Mouse (Mus musculus): ENCODE results near the gene Ppp1r16b. TPM values are rescaled to one million over a fixed set of nuclear protein-coding genes. Genes with fewer than 3 reads are reported as not detected.
A peak's percentile ranks its signal among the peaks of the same experiment; 100 is the strongest.

The Ppp1r16b gene
- polyA plus RNA-seq, 1 experiment from 2014 or later: 4.0 TPM

DNA sequence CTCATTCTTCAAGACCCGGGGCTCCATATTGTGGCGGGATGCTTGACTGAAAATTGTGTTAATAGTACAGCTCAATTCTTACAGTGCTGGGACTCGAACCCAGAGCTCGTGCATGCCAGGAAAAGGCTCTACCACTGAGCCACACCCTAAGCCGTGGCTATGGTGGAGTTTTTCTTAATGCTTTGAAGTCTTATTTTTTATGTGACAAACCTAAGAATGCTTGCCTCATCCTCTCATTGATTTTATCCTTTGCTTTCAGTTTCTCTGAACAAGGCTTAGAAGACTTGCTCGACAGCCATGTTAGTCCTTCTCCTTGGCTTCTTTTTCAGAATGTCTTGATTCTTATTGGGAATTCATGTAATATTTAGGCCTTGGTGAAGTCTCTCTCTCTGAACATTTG lies 40.3 kb downstream of the Ppp1r16b start:
- no peak overlapping the region for H3K4me2 ChIP-seq (ENCODE audit: low read depth)
- H3K4me3 ChIP-seq (ENCODE audit: low read depth, low read length): no peak overlapping the region
- H3K9ac ChIP-seq (ENCODE audit: low read length): no peak overlapping the region
- H3K9me3 ChIP-seq (ENCODE audit: control insufficient read depth, low read length): no peaks in the 10 kb centered on the region
- H3K27ac ChIP-seq (ENCODE audit: low read depth, low read length): no peak overlapping the region
- ATAC-seq (ENCODE audit: insufficient read depth, low FRiP score, low TSS enrichment): no peak
- H3K27me3 ChIP-seq (ENCODE audit: control insufficient read depth, insufficient read depth, low read length): no peaks in the 10 kb centered on the region
- no peak for DNase-seq (ENCODE audit: low spot score)
- no peaks in the 10 kb centered on the region for H3K36me3 ChIP-seq (ENCODE audit: control insufficient read depth, insufficient read depth, low read length)
- H3K4me1 ChIP-seq (ENCODE audit: control insufficient read depth, insufficient read depth, low read length): no peaks in the 10 kb centered on the region
- 89% methylated on average over 6 of the region's 6 CpGs for WGBS

DNA sequence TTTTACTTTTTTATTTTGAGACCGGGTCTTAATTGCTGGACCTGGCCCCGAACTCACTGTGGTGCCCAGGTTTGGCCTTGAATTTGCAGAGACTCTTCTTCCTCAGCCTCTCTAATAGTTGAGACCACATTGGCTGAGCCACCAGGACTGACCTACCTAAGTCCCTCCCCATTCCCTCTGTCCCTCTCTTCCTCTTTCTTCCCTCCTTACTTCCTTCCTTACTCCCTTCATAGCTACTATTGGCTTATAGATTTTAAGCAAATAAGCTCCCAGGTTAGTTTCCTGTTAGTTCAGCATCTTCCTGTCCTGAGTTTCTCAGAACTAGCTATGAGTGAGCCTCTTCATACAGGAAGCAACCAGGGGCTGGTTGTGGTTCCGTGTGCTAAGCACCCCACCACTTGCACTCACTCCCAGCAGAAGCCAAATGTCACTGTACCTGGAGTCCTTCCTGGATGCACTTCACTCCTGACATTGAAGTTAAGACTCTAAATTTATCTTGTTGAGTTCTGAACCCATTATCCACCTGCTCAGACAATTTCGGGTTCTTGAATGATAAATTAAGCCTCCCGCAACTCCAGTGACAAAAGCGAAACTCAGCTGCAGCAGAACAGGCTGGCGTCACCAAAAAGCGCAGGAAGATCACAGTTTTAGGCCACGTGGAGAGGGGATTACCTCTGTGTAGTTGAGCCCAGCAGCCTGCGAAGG lies 41.7 kb downstream of the Ppp1r16b start:
- H3K36me3 ChIP-seq (ENCODE audit: control insufficient read depth, insufficient read depth, low read length): no peaks in the 10 kb centered on the region
- H3K27ac ChIP-seq (ENCODE audit: low read depth, low read length): no peak overlapping the region
- no peaks in the 10 kb centered on the region for H3K9me3 ChIP-seq (ENCODE audit: control insufficient read depth, low read length)
- no peak overlapping the region for H3K4me3 ChIP-seq (ENCODE audit: low read depth, low read length)
- no peaks in the 10 kb centered on the region for H3K27me3 ChIP-seq (ENCODE audit: control insufficient read depth, insufficient read depth, low read length)
- H3K9ac ChIP-seq (ENCODE audit: low read length): no peak overlapping the region
- no peak for DNase-seq (ENCODE audit: low spot score)
- ATAC-seq (ENCODE audit: insufficient read depth, low FRiP score, low TSS enrichment): no peak
- no peak overlapping the region for H3K4me2 ChIP-seq (ENCODE audit: low read depth)
- no peaks in the 10 kb centered on the region for H3K4me1 ChIP-seq (ENCODE audit: control insufficient read depth, insufficient read depth, low read length)
- WGBS: 90% methylated on average over 10 of the region's 10 CpGs

DNA sequence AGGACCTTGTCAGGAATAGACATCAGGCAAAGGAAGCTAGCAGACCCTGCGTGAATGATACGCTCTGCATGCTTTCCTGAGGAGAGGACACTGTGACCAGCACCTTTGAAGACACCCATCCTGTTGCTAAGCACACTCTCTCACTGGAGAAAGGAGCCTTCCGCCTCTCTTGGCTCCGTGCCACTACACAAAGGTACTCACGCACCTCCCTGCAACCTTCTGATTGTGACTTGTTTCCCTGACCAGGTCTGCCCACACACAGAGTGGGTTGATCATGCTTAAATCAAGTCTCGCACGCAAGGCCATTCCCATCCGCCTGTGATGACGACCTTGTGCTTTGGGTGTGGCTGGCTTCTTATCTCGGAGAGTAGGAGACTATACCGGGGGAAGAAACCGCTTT lies 42.9 kb downstream of the Ppp1r16b start:
- Histone ChIP-seq H3K4me3 (ENCODE audit: low read depth, low read length) (no peak overlapping the region), H3K9me3 (ENCODE audit: control insufficient read depth, low read length) (no peaks in the 10 kb centered on the region), H3K27me3 (ENCODE audit: control insufficient read depth, insufficient read depth, low read length) (no peaks in the 10 kb centered on the region), H3K4me2 (ENCODE audit: low read depth) (no peak overlapping the region), H3K27ac (ENCODE audit: low read depth, low read length) (no peak overlapping the region), H3K36me3 (ENCODE audit: control insufficient read depth, insufficient read depth, low read length) (no peaks in the 10 kb centered on the region), H3K9ac (ENCODE audit: low read length) (no peak overlapping the region), H3K4me1 (ENCODE audit: control insufficient read depth, insufficient read depth, low read length) (no peaks in the 10 kb centered on the region)
- no peak for ATAC-seq (ENCODE audit: insufficient read depth, low FRiP score, low TSS enrichment)
- WGBS: 94% methylated on average over 12 of the region's 12 CpGs
- DNase-seq (ENCODE audit: low spot score): no peak

DNA sequence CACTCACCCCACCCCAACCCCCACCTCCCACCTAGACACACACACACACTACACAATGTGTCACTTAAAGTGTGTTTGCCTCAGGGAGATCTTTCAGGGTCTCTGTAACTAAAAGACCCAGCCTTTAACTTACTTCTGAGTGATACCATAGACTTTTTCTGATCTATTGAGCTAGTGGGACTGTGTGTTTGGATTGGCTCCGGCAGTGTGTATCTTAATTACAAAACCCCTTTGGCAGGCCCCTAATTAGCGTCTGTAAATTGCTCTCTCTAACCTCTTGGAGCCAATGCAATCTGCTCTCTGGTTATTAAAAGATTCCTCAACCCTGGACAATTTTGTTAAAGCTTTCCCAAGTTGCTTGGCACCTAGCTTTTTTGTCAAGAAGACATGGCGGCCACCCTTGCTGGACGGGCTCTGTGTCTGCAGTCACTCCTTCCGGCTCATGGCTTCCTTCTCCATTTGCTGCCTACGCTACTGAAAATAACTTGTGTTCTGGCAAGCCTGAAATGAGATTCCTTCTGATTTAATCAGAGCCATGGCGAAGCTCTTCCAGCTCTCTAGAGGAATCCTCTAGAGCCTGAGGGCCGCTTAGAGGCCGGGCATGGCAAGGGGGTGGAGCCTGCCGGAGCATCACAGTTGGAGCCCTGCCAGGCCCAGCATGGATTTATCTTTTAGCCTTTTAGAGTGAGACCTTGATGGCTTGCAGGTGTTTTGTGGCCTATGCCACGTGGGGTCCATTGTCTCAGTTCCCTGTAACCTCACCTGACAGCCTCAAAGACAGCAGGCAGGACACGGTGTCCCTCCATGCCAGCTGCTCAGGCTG lies 46.9 kb downstream of the Ppp1r16b start:
- Histone ChIP-seq H3K9me3 (ENCODE audit: control insufficient read depth, low read length) (no peaks in the 10 kb centered on the region), H3K4me1 (ENCODE audit: control insufficient read depth, insufficient read depth, low read length) (no peaks in the 10 kb centered on the region), H3K9ac (ENCODE audit: low read length) (no peak overlapping the region; the same call in 1 of the 2 replicates), H3K4me3 (ENCODE audit: low read depth, low read length) (no peak overlapping the region), H3K4me2 (ENCODE audit: low read depth) (no peak overlapping the region), H3K27ac (ENCODE audit: low read depth, low read length) (no peak overlapping the region), H3K27me3 (ENCODE audit: control insufficient read depth, insufficient read depth, low read length) (no peaks in the 10 kb centered on the region), H3K36me3 (ENCODE audit: control insufficient read depth, insufficient read depth, low read length) (no peaks in the 10 kb centered on the region)
- ATAC-seq (ENCODE audit: insufficient read depth, low FRiP score, low TSS enrichment) (peak; percentile 53; the same call in 1 of the 2 replicates), DNase-seq (ENCODE audit: low spot score) (peak; percentile 42)
- 53% methylated on average over 12 of the region's 12 CpGs for WGBS

DNA sequence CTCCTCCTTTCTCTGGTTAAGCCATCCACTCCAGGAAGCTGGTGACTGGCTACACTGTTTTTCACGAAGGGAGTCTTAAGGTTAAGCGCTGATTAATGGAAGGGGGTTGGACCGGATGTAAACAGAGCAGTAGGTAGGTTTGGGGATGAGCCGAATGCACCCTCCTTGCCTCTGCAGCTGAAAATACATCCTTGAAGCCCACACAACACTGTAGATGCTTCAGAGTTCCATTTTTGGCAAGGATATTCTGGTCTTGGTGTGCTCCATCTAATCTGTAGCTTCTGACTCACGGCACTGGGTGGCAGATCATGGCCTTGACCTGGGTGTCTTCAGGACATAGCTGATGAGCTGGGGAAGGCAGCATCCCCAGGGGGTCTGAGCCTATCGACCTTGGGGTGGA lies 49.6 kb downstream of the Ppp1r16b start:
- H3K27ac ChIP-seq (ENCODE audit: low read depth, low read length): no peak overlapping the region
- H3K4me2 ChIP-seq (ENCODE audit: low read depth): no peak overlapping the region
- no peak overlapping the region for H3K4me3 ChIP-seq (ENCODE audit: low read depth, low read length)
- ATAC-seq (ENCODE audit: insufficient read depth, low FRiP score, low TSS enrichment) (no peak), DNase-seq (ENCODE audit: low spot score) (no peak)
- no peaks in the 10 kb centered on the region for H3K9me3 ChIP-seq (ENCODE audit: control insufficient read depth, low read length)
- H3K27me3 ChIP-seq (ENCODE audit: control insufficient read depth, insufficient read depth, low read length): no peaks in the 10 kb centered on the region
- H3K36me3 ChIP-seq (ENCODE audit: control insufficient read depth, insufficient read depth, low read length): no peaks in the 10 kb centered on the region
- 84% methylated on average over 6 of the region's 6 CpGs for WGBS
- no peaks in the 10 kb centered on the region for H3K4me1 ChIP-seq (ENCODE audit: control insufficient read depth, insufficient read depth, low read length)
- H3K9ac ChIP-seq (ENCODE audit: low read length): no peak overlapping the region

DNA sequence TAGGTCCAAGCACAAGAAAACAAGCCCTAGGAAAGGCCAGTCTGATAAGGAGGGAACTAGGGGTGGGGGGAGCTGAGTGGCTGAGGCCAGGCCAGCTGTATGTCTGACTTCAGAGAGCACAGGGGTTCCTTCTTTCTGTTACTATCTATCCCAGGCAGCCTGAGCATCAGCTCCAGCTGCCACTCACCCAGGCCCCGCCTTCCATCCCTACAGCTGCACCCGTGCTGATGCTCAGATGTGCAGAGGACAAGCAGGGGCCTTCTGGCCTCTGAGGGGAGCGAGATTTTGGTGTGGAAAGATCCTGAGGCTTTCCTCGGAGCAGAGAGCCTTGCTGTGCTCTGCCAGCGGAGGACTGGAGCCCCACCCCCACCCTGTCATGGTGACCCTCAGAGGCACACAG lies 50.9 kb downstream of the Ppp1r16b start:
- Histone ChIP-seq H3K9ac (ENCODE audit: low read length) (no peak overlapping the region), H3K36me3 (ENCODE audit: control insufficient read depth, insufficient read depth, low read length) (no peaks in the 10 kb centered on the region), H3K27ac (ENCODE audit: low read depth, low read length) (no peak overlapping the region), H3K4me3 (ENCODE audit: low read depth, low read length) (no peak overlapping the region), H3K4me2 (ENCODE audit: low read depth) (no peak overlapping the region), H3K9me3 (ENCODE audit: control insufficient read depth, low read length) (no peaks in the 10 kb centered on the region), H3K4me1 (ENCODE audit: control insufficient read depth, insufficient read depth, low read length) (peaks cover 4% of the 10 kb centered on the region), H3K27me3 (ENCODE audit: control insufficient read depth, insufficient read depth, low read length) (no peaks in the 10 kb centered on the region)
- WGBS: 29% methylated on average over 5 of the region's 5 CpGs
- ATAC-seq (ENCODE audit: insufficient read depth, low FRiP score, low TSS enrichment) (no peak), DNase-seq (ENCODE audit: low spot score) (peak; percentile 27)

DNA sequence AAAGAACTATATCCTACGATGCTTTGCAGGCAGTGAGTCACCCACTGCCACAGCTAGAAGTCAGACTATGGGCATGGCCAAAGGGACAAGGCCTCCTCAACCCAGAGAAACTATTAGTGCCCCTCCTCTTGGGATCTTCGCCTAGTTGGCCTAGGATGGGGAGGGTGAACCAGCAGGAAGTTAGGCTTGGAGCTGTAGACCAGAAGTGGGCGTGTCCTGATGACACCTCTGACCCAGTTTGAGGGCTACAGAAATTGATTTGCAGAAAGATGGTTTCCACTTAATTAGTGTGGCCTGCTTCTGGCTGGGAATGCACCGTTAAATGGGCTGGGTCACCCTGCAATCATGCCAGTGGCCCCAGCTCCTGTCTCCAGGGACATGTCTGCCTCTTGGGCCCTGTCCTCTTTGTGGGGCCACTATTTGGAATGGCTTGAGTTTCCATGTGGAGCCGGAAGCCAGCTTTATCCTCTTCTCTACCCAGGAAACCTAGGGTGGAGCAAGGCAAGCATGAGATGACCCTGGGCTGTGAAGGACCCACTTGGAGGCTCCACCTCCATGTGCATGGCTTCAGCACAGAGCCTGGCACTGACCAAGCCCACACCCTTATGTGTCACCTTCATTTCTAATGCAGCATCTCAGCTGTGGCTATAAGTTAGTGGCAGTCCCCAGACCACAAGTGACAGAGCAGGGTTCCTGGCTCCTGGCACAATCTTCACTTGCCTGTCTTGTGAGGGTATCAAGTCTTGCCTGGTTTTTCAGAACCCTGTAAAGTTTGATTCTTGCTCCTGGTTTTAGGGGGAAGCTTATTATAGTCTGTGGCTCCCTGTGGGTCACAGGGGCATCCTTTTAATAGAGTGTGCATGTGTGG lies 52.6 kb downstream of the Ppp1r16b start:
- Histone ChIP-seq H3K9me3 (ENCODE audit: control insufficient read depth, low read length) (no peaks in the 10 kb centered on the region), H3K4me1 (ENCODE audit: control insufficient read depth, insufficient read depth, low read length) (peaks cover 8% of the 10 kb centered on the region), H3K27ac (ENCODE audit: low read depth, low read length) (no peak overlapping the region), H3K4me2 (ENCODE audit: low read depth) (no peak overlapping the region), H3K36me3 (ENCODE audit: control insufficient read depth, insufficient read depth, low read length) (no peaks in the 10 kb centered on the region), H3K4me3 (ENCODE audit: low read depth, low read length) (no peak overlapping the region), H3K9ac (ENCODE audit: low read length) (no peak overlapping the region), H3K27me3 (ENCODE audit: control insufficient read depth, insufficient read depth, low read length) (no peaks in the 10 kb centered on the region)
- DNase-seq (ENCODE audit: low spot score) (no peak), ATAC-seq (ENCODE audit: insufficient read depth, low FRiP score, low TSS enrichment) (no peak)
- WGBS: 83% methylated on average over 5 of the region's 5 CpGs

DNA sequence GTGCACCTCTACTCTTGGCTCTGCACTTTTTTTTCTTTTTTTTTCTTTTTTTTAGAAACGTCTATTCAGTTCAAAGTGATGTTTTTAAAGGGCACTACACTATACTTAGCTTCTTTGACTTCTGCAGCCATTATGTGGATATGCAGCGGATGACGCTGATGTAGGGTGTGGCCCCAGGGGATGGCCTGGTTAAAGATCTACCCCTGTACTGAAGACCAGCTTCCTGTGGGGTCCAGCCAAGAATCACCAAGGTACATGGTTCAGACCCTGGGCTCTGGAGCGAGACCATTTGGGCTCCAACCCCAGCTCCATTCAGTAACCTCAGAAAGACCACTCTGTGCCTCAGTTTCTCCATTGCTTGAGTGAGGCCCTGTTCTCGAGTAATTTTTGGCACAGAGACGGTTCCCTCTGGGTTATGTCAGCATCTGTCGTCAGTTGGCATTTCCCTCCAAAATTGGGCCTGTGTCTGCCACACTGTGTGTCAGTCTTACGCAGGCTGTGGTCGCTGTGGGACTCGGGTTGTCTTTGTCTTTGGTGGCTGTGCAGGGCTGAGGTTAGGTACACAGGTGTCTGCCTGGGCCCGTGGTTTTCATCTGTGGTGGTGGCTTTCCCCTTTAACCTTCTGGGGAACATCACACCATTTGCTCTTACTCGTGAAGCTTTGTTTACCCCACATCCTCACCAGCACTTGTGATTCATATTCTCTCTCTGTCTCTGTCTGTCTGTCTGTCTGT lies 53.8 kb downstream of the Ppp1r16b start:
- Histone ChIP-seq H3K4me2 (ENCODE audit: low read depth) (no peak overlapping the region), H3K9ac (ENCODE audit: low read length) (no peak overlapping the region), H3K4me1 (ENCODE audit: control insufficient read depth, insufficient read depth, low read length) (peaks cover 8% of the 10 kb centered on the region), H3K27me3 (ENCODE audit: control insufficient read depth, insufficient read depth, low read length) (no peaks in the 10 kb centered on the region), H3K36me3 (ENCODE audit: control insufficient read depth, insufficient read depth, low read length) (no peaks in the 10 kb centered on the region), H3K9me3 (ENCODE audit: control insufficient read depth, low read length) (no peaks in the 10 kb centered on the region), H3K4me3 (ENCODE audit: low read depth, low read length) (no peak overlapping the region), H3K27ac (ENCODE audit: low read depth, low read length) (no peak overlapping the region)
- 87% methylated on average over 12 of the region's 12 CpGs for WGBS
- ATAC-seq (ENCODE audit: insufficient read depth, low FRiP score, low TSS enrichment): no peak
- DNase-seq (ENCODE audit: low spot score): no peak

Measured in neural tube, embryonic 11.5 days (tissue).